Mouse (Mus musculus) ES-E14 (cell line): ENCODE data around the gene Prss36. TPM values are rescaled to one million over a fixed set of nuclear protein-coding genes. Genes with fewer than 3 reads are reported as not detected.

Experiments
- DNase-seq: peaks from one replicate; pipeline ENCODE4 v3.0.0-alpha.2; 2013; ENCODE audit warnings: low read depth, low spot score
- H3K27ac ChIP-seq: 2 replicates; pipeline ENCODE4 v1.5.1; 2012; ENCODE audit warnings: low read depth, mild to moderate bottlenecking, low read length, moderate library complexity, mixed read lengths; ENCODE audit not compliant: poor library complexity, insufficient read depth, severe bottlenecking
- H3K36me3 ChIP-seq: 2 replicates; pipeline ENCODE4 v1.6.1; 2012; ENCODE audit warnings: mild to moderate bottlenecking, low read length, moderate library complexity, mixed read lengths; ENCODE audit not compliant: control insufficient read depth, poor library complexity, insufficient read depth, severe bottlenecking
- H3K4me1 ChIP-seq, 2 experiments: fragments of 150-350 bp in 1 of 2; sonication (generic) in 1 of 2; 2 replicates each; pipeline ENCODE4 v1.6.1; 2012; ENCODE audit warnings: low read length in 2 of 2, mild to moderate bottlenecking in 1 of 2, mixed read lengths in 1 of 2; ENCODE audit not compliant: control insufficient read depth in 2 of 2, insufficient read depth in 2 of 2, poor library complexity in 1 of 2
- H3K4me3 ChIP-seq, 2 experiments: fragments of 150-350 bp in 1 of 2; sonication (generic) in 1 of 2; 2 replicates each; pipeline ENCODE4 v1.5.1; 2012; ENCODE audit warnings: low read length in 2 of 2, low read depth in 1 of 2, mild to moderate bottlenecking in 1 of 2, mixed read lengths in 1 of 2; ENCODE audit not compliant: insufficient read depth in 1 of 2, poor library complexity in 1 of 2, severe bottlenecking in 1 of 2
- H3K9ac ChIP-seq: 2 replicates; pipeline ENCODE4 v1.6.1; 2012; ENCODE audit warnings: low read depth, mild to moderate bottlenecking, low read length, mixed read lengths; ENCODE audit not compliant: poor library complexity, insufficient read depth, severe bottlenecking
- H3K9me3 ChIP-seq: fragments of 150-350 bp; sonication (generic); 2 replicates; pipeline ENCODE4 v1.6.1; 2012; ENCODE audit warnings: low read depth, mild to moderate bottlenecking, low read length; ENCODE audit not compliant: control insufficient read depth, insufficient read depth
- CHD2 ChIP-seq: IDR thresholded peaks from 2 replicates; pipeline ENCODE4 v1.6.1; 2014; ENCODE audit warnings: mild to moderate bottlenecking, low read depth, low read length, inconsistent platforms
- HCFC1 ChIP-seq: IDR thresholded peaks from 2 replicates; pipeline ENCODE4 v1.6.1; 2012; ENCODE audit warnings: low read length, inconsistent platforms, borderline replicate concordance; ENCODE audit not compliant: insufficient read depth
- MAFK ChIP-seq: IDR thresholded peaks from 2 replicates; pipeline ENCODE4 v1.6.1; 2014; ENCODE audit warnings: mild to moderate bottlenecking, low read depth, low read length, inconsistent platforms; ENCODE audit not compliant: insufficient read depth
- ZC3H11A ChIP-seq: IDR thresholded peaks from 2 replicates; pipeline ENCODE4 v1.6.1; 2012; ENCODE audit warnings: low read depth, mild to moderate bottlenecking, inconsistent platforms, low read length, borderline replicate concordance
- ZNF384 ChIP-seq: IDR thresholded peaks from 2 replicates; pipeline ENCODE4 v1.6.1; 2012; ENCODE audit warnings: low read depth, low read length, inconsistent platforms
- in situ Hi-C, 2 experiments: fragments of 600-800 bp; cut with MboI; formaldehyde crosslinking; loops; one replicate each; pipeline ENCODE4 v1.15.1; 2025; ENCODE audit warnings: low sequenced_read_pairs in 2 of 2, inconsistent platforms in 1 of 2; ENCODE audit not compliant: unreplicated experiment in 2 of 2
- total RNA-seq: library from RNA; depleted of rRNA; stranded (reverse); fragments of 300-350 nt; gene quantifications from 2 replicates; pipeline ENCODE4 v1.2.3, GENCODE M21; 2012; rRNA removed

The Prss36 gene
- total RNA-seq, 1 experiment = 15.3 TPM

DNA sequence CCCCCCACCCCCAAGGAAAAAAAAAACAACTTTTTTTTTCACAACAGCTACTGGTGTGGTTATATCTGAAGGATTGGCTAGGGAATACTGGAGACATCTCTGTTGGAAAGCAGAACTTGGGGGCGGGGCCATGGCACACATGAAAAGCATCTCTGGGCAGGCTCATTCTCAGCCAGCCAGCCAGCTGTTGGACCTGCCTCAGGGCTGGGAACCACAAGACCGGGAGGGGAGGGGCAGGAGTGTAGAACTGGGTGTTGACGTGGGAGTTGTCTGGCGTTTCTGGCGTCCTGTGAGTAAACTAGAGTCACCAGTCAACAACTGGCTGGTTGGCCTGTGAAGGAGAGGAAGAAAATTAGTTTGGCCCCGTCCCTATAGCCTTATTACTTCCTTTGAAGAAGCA is 60.6 kb downstream of the Prss36 start:
- peaks cover 0 to 7% of the 10 kb centered on the region in 2 experiments; a peak in 1 of 4 replicates for H3K4me1 ChIP-seq
- no peak overlapping the region for H3K27ac ChIP-seq
- no peak overlapping the region for H3K4me3 ChIP-seq
- no peaks in the 10 kb centered on the region for H3K9me3 ChIP-seq
- peaks cover 61% of the 10 kb centered on the region for H3K36me3 ChIP-seq
- in situ Hi-C loops = no loop called here
- no peak for DNase-seq
- no peak overlapping the region for H3K9ac ChIP-seq
- TF ChIP-seq MAFK (no peak), ZNF384 (no peak), CHD2 (no peak), HCFC1 (no peak), ZC3H11A (no peak)

Other genes starting within 250 kb of the Prss36 start
- gene Bcl7c, start 237.8 kb downstream of the Prss36 start, total RNA-seq = 35.6 and 36.8 TPM in 2 replicates
- 2.3 and 3.0 TPM in 2 replicates for gene Ctf1, start 234.0 kb downstream of the Prss36 start, total RNA-seq
- gene Ctf2, start 214.6 kb downstream of the Prss36 start, total RNA-seq = 0.69 and 0.71 TPM in 2 replicates
- gene Fbxl19, start 202.2 kb downstream of the Prss36 start, total RNA-seq = 86.9 and 93.0 TPM in 2 replicates
- gene Orai3, start 176.9 kb downstream of the Prss36 start, total RNA-seq = 14.0 and 30.7 TPM in 2 replicates
- gene Setd1a, start 170.1 kb downstream of the Prss36 start, total RNA-seq = 22.6 and 24.4 TPM in 2 replicates
- gene Gm49388, start 161.1 kb downstream of the Prss36 start, total RNA-seq = 1.5 and 1.9 TPM in 2 replicates
- gene Hsd3b7, start 146.1 kb downstream of the Prss36 start, total RNA-seq = 14.7 and 22.5 TPM in 2 replicates
- 20.9 and 23.7 TPM in 2 replicates for gene Stx4a, start 122.4 kb downstream of the Prss36 start, total RNA-seq
- gene Stx1b, start 122.2 kb downstream of the Prss36 start, total RNA-seq = 1.4 and 1.7 TPM in 2 replicates
- 44.7 and 52.5 TPM in 2 replicates for gene Zfp646, start 70.5 kb downstream of the Prss36 start, total RNA-seq
- 8.6 and 11.3 TPM in 2 replicates for gene Zfp668, start 69.9 kb downstream of the Prss36 start, total RNA-seq
- 0.67 and 0.69 TPM in 2 replicates for gene Prss53, start 55.8 kb downstream of the Prss36 start, total RNA-seq
- gene Gm21974, start 51.3 kb downstream of the Prss36 start, total RNA-seq = not detected in 2 replicates
- 88.5 and 115 TPM in 2 replicates for gene Vkorc1, start 51.1 kb downstream of the Prss36 start, total RNA-seq
- gene Bckdk, start 42.6 kb downstream of the Prss36 start, total RNA-seq = 53.9 and 56.4 TPM in 2 replicates
- 35.1 and 35.6 TPM in 2 replicates for gene Kat8, start 34.2 kb downstream of the Prss36 start, total RNA-seq
- gene Prss8, start 16.6 kb downstream of the Prss36 start, total RNA-seq = 11.3 and 16.5 TPM in 2 replicates
- 91.6 and 142 TPM in 2 replicates for gene Fus, start 20.7 kb upstream of the Prss36 start, total RNA-seq
- 38.7 and 62.1 TPM in 2 replicates for gene Pycard, start 47.1 kb upstream of the Prss36 start, total RNA-seq
- gene Trim72, start 57.2 kb upstream of the Prss36 start, total RNA-seq = 1.1 and 1.2 TPM in 2 replicates
- gene Itgam, start 115.9 kb upstream of the Prss36 start, total RNA-seq = 0.42 and 1.0 TPM in 2 replicates
- gene Gm49368, start 116.0 kb upstream of the Prss36 start, total RNA-seq = not detected in 2 replicates
- gene Itgax, start 182.8 kb upstream of the Prss36 start, total RNA-seq = not detected in 2 replicates
- gene Itgad, start 207.7 kb upstream of the Prss36 start, total RNA-seq = not detected in 2 replicates